Mouse (Mus musculus): Measurements from ENCODE around the gene Rxrb.
A peak's percentile ranks its signal among the peaks of the same experiment; 100 is the strongest.

Rxrb gene

GRCm38 (mm10) chr17:34068864-34069263, 37.3 kb downstream of the Rxrb start:
- no peak for DNase-seq

DNA sequence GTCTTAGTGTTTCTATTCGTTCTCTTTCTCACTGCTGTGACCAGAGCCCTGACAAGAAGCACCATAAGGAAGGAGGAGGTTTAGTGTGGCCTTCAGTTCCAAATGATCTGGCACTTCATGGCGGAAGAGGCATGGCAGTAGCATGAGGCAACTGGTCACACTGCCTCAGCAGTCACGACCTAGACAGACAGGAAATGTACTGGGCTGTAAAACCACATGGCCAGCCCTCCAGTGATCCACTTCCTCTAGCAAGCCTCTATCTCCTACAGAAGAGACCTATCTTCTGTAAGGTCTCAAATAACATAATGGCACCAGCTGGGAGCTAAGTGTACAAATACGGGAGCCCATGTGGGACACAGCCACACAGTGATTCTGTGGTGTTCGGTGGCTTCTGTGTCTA, 40.5 kb downstream of the Rxrb start:
- peak; percentile 52 to 53 for DNase-seq

- peak; percentile 89 for DNase-seq
Measured at GRCm38 (mm10) chr17:34075271-34075670, 43.7 kb downstream of the Rxrb start.

DNA sequence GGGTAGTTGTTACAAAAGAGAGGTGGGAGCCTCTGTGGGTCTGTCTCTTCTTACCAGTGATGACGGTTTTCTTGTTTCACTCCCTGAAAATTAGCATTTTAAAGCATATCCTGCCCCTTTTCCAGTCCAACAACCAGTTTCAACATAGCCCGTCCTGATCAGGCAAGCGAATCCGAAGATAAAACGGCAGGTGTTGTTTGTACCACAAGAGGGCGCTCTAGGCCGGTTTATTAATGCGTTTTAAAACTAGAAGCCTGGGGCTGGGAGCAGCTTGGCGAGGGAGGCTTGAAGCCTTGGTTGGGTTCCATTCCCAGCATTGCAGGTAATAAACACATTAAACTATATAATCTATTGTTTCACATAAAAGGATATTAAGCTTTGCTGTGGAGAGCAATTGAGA, 45.9 kb downstream of the Rxrb start:
- peak; percentile 84 for DNase-seq

- no peak for DNase-seq
Measured at GRCm38 (mm10) chr17:34078148-34078547, 46.5 kb downstream of the Rxrb start.

- no peak for DNase-seq
Measured at GRCm38 (mm10) chr17:34079002-34079401, 47.4 kb downstream of the Rxrb start.

GRCm38 (mm10) chr17:34079621-34080020, 48.0 kb downstream of the Rxrb start:
- peak; percentile 44 to 54 for DNase-seq

DNA sequence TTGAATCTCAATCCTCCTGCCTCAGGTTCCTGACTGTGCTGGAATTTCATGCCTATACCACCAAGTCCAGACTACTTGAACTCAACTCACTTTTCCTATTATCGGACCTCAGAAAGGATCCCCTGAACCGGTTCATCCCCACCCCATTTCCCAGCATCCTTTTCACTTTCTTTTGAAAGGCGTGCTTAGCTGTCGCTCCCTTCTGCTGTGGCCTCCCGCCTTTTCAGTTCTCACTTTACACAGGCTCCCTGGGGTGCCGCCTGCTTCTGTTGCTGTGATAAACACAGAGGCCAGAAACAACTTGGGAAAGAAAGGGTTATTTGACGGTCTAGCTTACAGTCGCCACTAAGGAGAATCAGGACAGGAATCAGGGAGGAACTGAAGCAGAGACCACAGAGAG, 51.5 kb downstream of the Rxrb start:
- no peak for DNase-seq

DNA sequence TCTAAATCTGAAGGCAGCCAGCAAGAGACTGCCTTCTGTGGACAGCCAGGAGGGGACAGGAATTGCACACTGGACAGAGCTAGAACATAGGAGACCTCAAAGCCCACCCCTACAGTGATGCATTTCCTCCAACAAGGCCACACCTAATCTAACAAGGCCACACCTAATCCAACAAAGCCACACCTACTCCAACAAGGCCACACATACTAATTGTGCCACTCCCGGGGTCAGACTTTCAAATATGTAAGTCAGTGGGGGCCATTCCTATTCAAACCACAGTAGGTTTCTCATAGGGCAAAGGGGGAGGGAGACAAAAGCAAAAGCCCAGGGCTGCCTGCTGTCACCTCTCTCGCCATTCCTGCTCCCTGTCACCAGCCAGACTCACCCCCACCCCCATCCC, 55.8 kb downstream of the Rxrb start:
- DNase-seq, result no peak
